Mouse (Mus musculus) embryonic facial prominence, embryonic 10.5 days (tissue): Measurements from ENCODE around the gene Atp5l. TPM values are rescaled to one million over a fixed set of nuclear protein-coding genes. Genes with fewer than 3 reads are reported as not detected.
A peak's percentile ranks its signal among the peaks of the same experiment; 100 is the strongest.

Experiments used
- DNase-seq: peaks from one replicate; pipeline ENCODE4 v3.0.0-alpha.2; 2017; ENCODE audit warnings: low spot score
- H3K27ac ChIP-seq: fragments of 300-500 bp; sonication (generic); replicated peaks from 2 replicates; pipeline ENCODE4 v1.5.1; 2016; ENCODE audit warnings: mild to moderate bottlenecking
- H3K27me3 ChIP-seq: fragments of 300-500 bp; sonication (generic); replicated peaks from 2 replicates; pipeline ENCODE4 v1.6.1; 2016; ENCODE audit warnings: low read depth, mild to moderate bottlenecking; ENCODE audit not compliant: poor library complexity, severe bottlenecking
- H3K36me3 ChIP-seq: fragments of 300-500 bp; sonication (generic); replicated peaks from 2 replicates; pipeline ENCODE4 v1.6.1; 2016; ENCODE audit warnings: mild to moderate bottlenecking, moderate library complexity
- H3K4me1 ChIP-seq: fragments of 300-500 bp; sonication (generic); 2 replicates; pipeline ENCODE4 v1.6.1; 2016
- H3K4me3 ChIP-seq: fragments of 300-500 bp; sonication (generic); 2 replicates; pipeline ENCODE4 v1.5.1; 2016; ENCODE audit warnings: mild to moderate bottlenecking, moderate library complexity
- H3K9me3 ChIP-seq: fragments of 300-500 bp; sonication (generic); 2 replicates; pipeline ENCODE4 v1.6.1; 2016; ENCODE audit warnings: mild to moderate bottlenecking
- WGBS: fragments of 180-500 bp; shearing (Covaris S2); methylation state at CpG from one replicate; pipeline ENCODE4 v1.1.7; 2016; 5-methylcytosine and 5-hydroxymethylcytosine counted together
- polyA plus RNA-seq: library from polyadenylated mRNA; unstranded; fragments of >200 nt; fragmentation: Nextera tagmentation; extraction: Ambion mirVana; gene quantifications from 2 replicates; pipeline ENCODE4 v1.2.1, GENCODE M21; 2016

Gene Atp5l
- polyA plus RNA-seq, 1 experiment from 2014 or later = 516 TPM

GRCm38 (mm10) chr9:44888114-44888624 lies 32.4 kb downstream of the Atp5l start:
- H3K36me3 ChIP-seq = no peaks in the 10 kb centered on the region
- H3K27me3 ChIP-seq = no peaks in the 10 kb centered on the region
- no peaks in the 10 kb centered on the region for H3K9me3 ChIP-seq
- DNase-seq = no peak
- no peak overlapping the region for H3K4me3 ChIP-seq
- H3K4me1 ChIP-seq = peaks cover 3% of the 10 kb centered on the region
- WGBS = 82% methylated on average over 7 of the region's 7 CpGs
- no peak overlapping the region for H3K27ac ChIP-seq

- peak; percentile 37 for DNase-seq
- Histone ChIP-seq H3K36me3 (0 out of 2 replicates have a peak, but pooled peaks cover 2% of the 10 kb centered on the region), H3K4me1 (peaks cover 31% of the 10 kb centered on the region), H3K4me3 (peak overlapping the region; percentile 82), H3K9me3 (no peaks in the 10 kb centered on the region), H3K27ac (peak overlapping the region; percentile 97), H3K27me3 (no peaks in the 10 kb centered on the region)
- WGBS = under 1% methylated on average over 21 of the region's 21 CpGs
These were observed 37.5 kb downstream of the Atp5l start for GRCm38 (mm10) chr9:44882981-44883569.

- Histone ChIP-seq H3K9me3 (no peaks in the 10 kb centered on the region), H3K36me3 (peaks cover 7% of the 10 kb centered on the region), H3K4me3 (peak overlapping the region; percentile 82), H3K27ac (peak overlapping the region; percentile 97), H3K4me1 (peaks cover 37% of the 10 kb centered on the region), H3K27me3 (no peaks in the 10 kb centered on the region)
- under 1% methylated on average over 26 of the region's 27 CpGs for WGBS
- DNase-seq = peak; percentile 85
These were observed 38.0 kb downstream of the Atp5l start for GRCm38 (mm10) chr9:44882436-44882980.

GRCm38 (mm10) chr9:44881941-44882435 lies 38.6 kb downstream of the Atp5l start:
- WGBS = under 1% methylated on average over 29 of the region's 29 CpGs
- peak; percentile 92 for DNase-seq
- H3K27ac ChIP-seq = peak overlapping the region; percentile 97
- peaks cover 42% of the 10 kb centered on the region for H3K4me1 ChIP-seq
- no peaks in the 10 kb centered on the region for H3K27me3 ChIP-seq
- peaks cover 13% of the 10 kb centered on the region for H3K36me3 ChIP-seq
- H3K4me3 ChIP-seq = peak overlapping the region; percentile 82
- no peaks in the 10 kb centered on the region for H3K9me3 ChIP-seq

GRCm38 (mm10) chr9:44881221-44881871 lies 39.2 kb downstream of the Atp5l start, which contains the start of gene Kmt2a:
Gene Kmt2a, minus strand, starts transcription at chr9:44881296.
- Histone ChIP-seq H3K9me3 (no peaks in the 10 kb centered on the region), H3K27me3 (no peaks in the 10 kb centered on the region), H3K4me1 (peaks cover 47% of the 10 kb centered on the region), H3K4me3 (peak within 1 kb of the TSS; percentile 82), H3K27ac (peak within 1 kb of the TSS; percentile 97), H3K36me3 (peaks cover 16% of the 10 kb centered on the region)
- WGBS = under 1% methylated on average over 70 of the region's 71 CpGs
- DNase-seq = peak; percentile 98

- peak overlapping the region; percentile 97 for H3K27ac ChIP-seq
- peak overlapping the region; percentile 82 for H3K4me3 ChIP-seq
- H3K36me3 ChIP-seq = peaks cover 19% of the 10 kb centered on the region
- H3K9me3 ChIP-seq = no peaks in the 10 kb centered on the region
- H3K4me1 ChIP-seq = peaks cover 54% of the 10 kb centered on the region
- under 1% methylated on average over 41 of the region's 44 CpGs for WGBS
- DNase-seq = peak; percentile 54
- H3K27me3 ChIP-seq = no peaks in the 10 kb centered on the region
These were observed 40.0 kb downstream of the Atp5l start for GRCm38 (mm10) chr9:44880309-44881081.

GRCm38 (mm10) chr9:44879694-44880271 lies 40.8 kb downstream of the Atp5l start:
- Histone ChIP-seq H3K9me3 (no peaks in the 10 kb centered on the region), H3K4me1 (peaks cover 59% of the 10 kb centered on the region), H3K27ac (peak overlapping the region; percentile 97), H3K4me3 (peak overlapping the region; percentile 82), H3K27me3 (no peaks in the 10 kb centered on the region), H3K36me3 (peaks cover 22% of the 10 kb centered on the region)
- WGBS = 2% methylated on average over 13 of the region's 13 CpGs
- peak; percentile 23 for DNase-seq

GRCm38 (mm10) chr9:44878776-44879500 lies 41.6 kb downstream of the Atp5l start:
- Histone ChIP-seq H3K36me3 (peaks cover 22% of the 10 kb centered on the region), H3K9me3 (no peaks in the 10 kb centered on the region), H3K4me3 (peak overlapping the region; percentile 82), H3K27ac (peak overlapping the region; percentile 97), H3K27me3 (no peaks in the 10 kb centered on the region), H3K4me1 (peaks cover 65% of the 10 kb centered on the region)
- DNase-seq = peak; percentile 25
- WGBS = 39% methylated on average over 9 of the region's 9 CpGs

- 88% methylated on average over 7 of the region's 7 CpGs for WGBS
- Histone ChIP-seq H3K36me3 (peaks cover 22% of the 10 kb centered on the region), H3K27ac (no peak overlapping the region), H3K4me1 (peaks cover 66% of the 10 kb centered on the region), H3K4me3 (no peak overlapping the region), H3K9me3 (no peaks in the 10 kb centered on the region), H3K27me3 (no peaks in the 10 kb centered on the region)
- no peak for DNase-seq
These were observed 42.9 kb downstream of the Atp5l start for GRCm38 (mm10) chr9:44877686-44878085.

GRCm38 (mm10) chr9:44875476-44875875 lies 45.1 kb downstream of the Atp5l start:
- 61% methylated on average over 7 of the region's 7 CpGs for WGBS
- Histone ChIP-seq H3K27me3 (no peaks in the 10 kb centered on the region), H3K4me1 (peaks cover 68% of the 10 kb centered on the region), H3K36me3 (peaks cover 41% of the 10 kb centered on the region), H3K27ac (no peak overlapping the region), H3K9me3 (no peaks in the 10 kb centered on the region), H3K4me3 (no peak overlapping the region)
- no peak for DNase-seq

- H3K9me3 ChIP-seq = no peaks in the 10 kb centered on the region
- H3K27me3 ChIP-seq = no peaks in the 10 kb centered on the region
- peaks cover 51% of the 10 kb centered on the region for H3K36me3 ChIP-seq
- peaks cover 55% of the 10 kb centered on the region for H3K4me1 ChIP-seq
- no peak overlapping the region for H3K27ac ChIP-seq
- no peak for DNase-seq
- H3K4me3 ChIP-seq = no peak overlapping the region
These were observed 46.3 kb downstream of the Atp5l start for GRCm38 (mm10) chr9:44874198-44874597.
